Mouse (Mus musculus) small intestine, adult 2 months (tissue): ENCODE data around the gene Vps45. TPM values are rescaled to one million over a fixed set of nuclear protein-coding genes. Genes with fewer than 3 reads are reported as not detected.
"Not testable (repeated sequence)": the region's sequence is repeated elsewhere in the genome, so short reads cannot be mapped to it uniquely, and the experiment has no call there.

ENCODE experiments used
- H3K27ac ChIP-seq: fragments of 200-500 bp; 2 replicates; pipeline ENCODE4 v1.5.1; 2012; ENCODE audit warnings: low read depth, low read length, control low read depth, inconsistent platforms; ENCODE audit not compliant: insufficient read depth
- H3K27me3 ChIP-seq: fragments of 200-500 bp; 2 replicates; pipeline ENCODE4 v1.6.1; 2012; ENCODE audit warnings: mild to moderate bottlenecking, moderate library complexity, low read length, inconsistent platforms; ENCODE audit not compliant: control insufficient read depth, insufficient read depth
- H3K36me3 ChIP-seq: fragments of 200-500 bp; 2 replicates; pipeline ENCODE4 v1.6.1; 2012; ENCODE audit warnings: mild to moderate bottlenecking, low read length, control low read depth, inconsistent platforms; ENCODE audit not compliant: control insufficient read depth, insufficient read depth
- H3K4me1 ChIP-seq: fragments of 200-500 bp; 2 replicates; pipeline ENCODE4 v1.6.1; 2012; ENCODE audit warnings: low read length, inconsistent platforms, mixed read lengths; ENCODE audit not compliant: control insufficient read depth, insufficient read depth, insufficient read length
- H3K4me3 ChIP-seq: fragments of 200-500 bp; 2 replicates; pipeline ENCODE4 v1.5.1; 2012; ENCODE audit warnings: low read depth, mild to moderate bottlenecking, control low read depth, inconsistent platforms, low read length, moderate library complexity
- CTCF ChIP-seq: fragments of 200-500 bp; IDR thresholded peaks from 2 replicates; pipeline ENCODE4 v1.5.1; 2012; ENCODE audit warnings: low read depth, mild to moderate bottlenecking, control low read depth, inconsistent platforms, low read length, moderate library complexity, mixed read lengths; ENCODE audit not compliant: insufficient replicate concordance, insufficient read length; ENCODE audit errors: extremely low read depth
- POLR2A ChIP-seq: fragments of 200-500 bp; IDR thresholded peaks from 2 replicates; pipeline ENCODE4 v1.6.1; 2012; ENCODE audit warnings: low read depth, mild to moderate bottlenecking, control low read depth, inconsistent platforms, low read length, moderate library complexity
- WGBS: fragments of 180-500 bp; shearing (Covaris S2); methylation state at CpG from one replicate; pipeline ENCODE4 v1.1.7; 2018; 5-methylcytosine and 5-hydroxymethylcytosine counted together
- polyA plus RNA-seq: library from polyadenylated mRNA; depleted of rRNA; stranded (reverse); fragments of >200 nt; gene quantifications from 2 replicates; pipeline ENCODE4 v1.2.3, GENCODE M21; 2012

Vps45 gene
- polyA plus RNA-seq, 1 experiment: 2.5 TPM

GRCm38 (mm10) chr3:95972873-95973634 is 85.2 kb downstream of the Vps45 start:
- Histone ChIP-seq H3K27ac (peak overlapping the region; percentile 59), H3K36me3 (no peaks in the 10 kb centered on the region), H3K27me3 (peaks cover 15% of the 10 kb centered on the region; the same call in 1 of the 2 replicates), H3K4me3 (peak overlapping the region; percentile 39), H3K4me1 (no peaks in the 10 kb centered on the region)
- no peak for TF ChIP-seq CTCF
- TF ChIP-seq POLR2A: no peak
- WGBS: 12% methylated on average over 34 of the region's 34 CpGs

DNA sequence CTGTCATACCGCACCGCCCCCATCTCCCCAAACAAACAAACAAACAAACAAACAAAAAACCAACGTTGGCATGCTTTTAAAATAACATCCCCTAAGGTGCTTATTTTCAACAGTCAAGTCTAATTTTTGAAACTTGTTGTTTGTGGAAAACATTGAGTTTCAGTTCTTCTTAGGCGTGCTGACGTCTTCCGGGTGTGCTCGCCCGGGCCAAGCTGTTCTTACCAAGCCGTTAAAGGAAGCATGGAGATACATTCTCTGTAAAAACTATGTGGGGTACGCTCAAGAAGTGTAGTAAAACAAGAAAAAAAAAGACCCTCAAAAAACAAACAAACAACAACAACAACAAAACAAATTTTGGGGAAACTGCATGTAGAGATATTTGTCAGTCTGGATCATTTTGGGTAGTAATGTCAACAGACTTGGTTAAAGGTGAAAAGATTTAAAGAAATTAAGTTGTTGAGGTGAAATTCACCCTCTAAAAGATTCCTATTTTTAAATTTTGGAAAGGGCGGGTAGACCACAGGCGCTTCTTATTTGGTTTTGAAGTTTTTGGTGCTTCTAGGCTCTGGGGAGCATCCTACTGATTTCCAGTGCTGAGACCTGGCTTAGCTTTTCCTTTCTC is 85.9 kb downstream of the Vps45 start:
- no peak for TF ChIP-seq POLR2A
- Histone ChIP-seq H3K4me1 (no peaks in the 10 kb centered on the region), H3K4me3 (peak overlapping the region; percentile 39; the same call in 1 of the 2 replicates), H3K27ac (peak overlapping the region; percentile 84), H3K27me3 (peaks cover 15% of the 10 kb centered on the region; the same call in 1 of the 2 replicates), H3K36me3 (no peaks in the 10 kb centered on the region)
- WGBS: 80% methylated on average over 12 of the region's 12 CpGs

DNA sequence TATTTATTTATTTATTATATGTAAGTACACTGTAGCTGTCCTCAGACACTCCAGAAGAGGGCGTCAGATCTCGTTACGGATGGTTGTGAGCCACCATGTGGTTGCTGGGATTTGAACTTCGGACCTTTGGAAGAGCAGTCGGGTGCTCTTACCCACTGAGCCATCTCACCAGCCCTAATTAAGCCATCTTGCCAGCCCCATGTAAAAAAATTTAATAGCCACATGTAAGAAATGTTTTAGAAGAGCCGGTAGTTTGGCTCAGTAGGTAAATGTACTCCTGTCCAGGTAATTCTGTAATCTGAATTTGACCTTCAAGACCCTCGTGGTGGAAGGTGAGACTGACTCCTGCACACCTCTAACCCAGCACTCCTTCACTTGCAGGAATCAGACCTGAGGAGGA is 87.6 kb downstream of the Vps45 start:
- not testable (repeated sequence) for H3K4me3 ChIP-seq, H3K27ac ChIP-seq, H3K4me1 ChIP-seq, H3K36me3 ChIP-seq
- H3K27me3 ChIP-seq: peaks cover 15% of the 10 kb centered on the region; the same call in 1 of the 2 replicates
- WGBS: 39% methylated on average over 7 of the region's 7 CpGs

DNA sequence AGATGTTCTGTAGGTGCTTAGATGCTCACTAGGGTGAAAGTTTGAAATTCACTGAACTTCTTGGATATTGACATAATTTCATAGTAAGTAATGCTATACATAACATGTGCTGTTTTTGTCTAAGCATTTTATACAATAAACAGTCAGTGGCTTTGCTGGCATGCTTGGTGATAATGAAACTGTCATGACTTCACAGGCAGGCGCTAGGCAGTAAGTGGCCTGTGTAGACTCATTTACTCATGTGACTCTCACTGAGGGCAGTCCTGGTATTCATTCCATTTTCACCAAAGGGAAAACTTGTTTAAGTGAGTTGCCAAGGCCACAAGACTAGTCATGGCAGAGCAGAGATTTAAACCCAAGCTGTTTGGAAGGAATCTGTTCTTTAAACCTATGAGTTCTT is 89.0 kb downstream of the Vps45 start:
- Histone ChIP-seq H3K27ac (no peak overlapping the region), H3K4me3 (no peak overlapping the region), H3K4me1 (no peaks in the 10 kb centered on the region), H3K36me3 (no peaks in the 10 kb centered on the region), H3K27me3 (peaks cover 15% of the 10 kb centered on the region; the same call in 1 of the 2 replicates)
- TF ChIP-seq CTCF (no peak), POLR2A (no peak)
- WGBS: 89% methylated on average over 1 of the region's 1 CpGs

GRCm38 (mm10) chr3:95965518-95966451 is 92.5 kb downstream of the Vps45 start:
- WGBS: 4% methylated on average over 7 of the region's 7 CpGs
- no peak for TF ChIP-seq POLR2A
- no peak for TF ChIP-seq CTCF
- Histone ChIP-seq H3K4me1 (no peaks in the 10 kb centered on the region), H3K36me3 (no peaks in the 10 kb centered on the region), H3K27ac (no peak overlapping the region), H3K27me3 (no peaks in the 10 kb centered on the region; the same call in 1 of the 2 replicates), H3K4me3 (no peak overlapping the region)

DNA sequence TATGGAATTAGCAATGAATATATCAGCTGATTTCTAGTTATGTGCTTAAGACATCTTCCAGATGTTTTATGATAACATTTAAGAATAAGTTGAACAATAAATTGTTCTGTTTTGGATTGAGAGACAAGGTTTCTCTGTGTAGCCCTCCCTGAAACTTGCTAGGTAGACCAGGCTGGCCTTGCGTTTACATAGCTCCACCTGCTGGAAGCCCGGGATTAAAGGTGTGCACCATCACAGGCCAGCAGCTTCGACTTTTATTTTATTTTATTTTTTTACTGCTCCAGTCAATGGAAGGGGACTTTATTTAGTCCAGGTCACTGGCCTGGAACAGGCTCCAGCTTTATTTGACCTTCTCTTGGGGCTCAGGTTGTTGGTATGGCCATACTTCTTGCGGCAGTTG is 94.6 kb downstream of the Vps45 start:
- 29% methylated on average over 4 of the region's 4 CpGs for WGBS
- TF ChIP-seq POLR2A (no peak), CTCF (peak; percentile 63; the same call in 1 of the 2 replicates)
- H3K36me3 ChIP-seq: no peaks in the 10 kb centered on the region
- H3K4me3 ChIP-seq: no peak overlapping the region
- H3K4me1 ChIP-seq: no peaks in the 10 kb centered on the region
- no peak overlapping the region for H3K27ac ChIP-seq
- H3K27me3 ChIP-seq: no peaks in the 10 kb centered on the region; the same call in 1 of the 2 replicates

DNA sequence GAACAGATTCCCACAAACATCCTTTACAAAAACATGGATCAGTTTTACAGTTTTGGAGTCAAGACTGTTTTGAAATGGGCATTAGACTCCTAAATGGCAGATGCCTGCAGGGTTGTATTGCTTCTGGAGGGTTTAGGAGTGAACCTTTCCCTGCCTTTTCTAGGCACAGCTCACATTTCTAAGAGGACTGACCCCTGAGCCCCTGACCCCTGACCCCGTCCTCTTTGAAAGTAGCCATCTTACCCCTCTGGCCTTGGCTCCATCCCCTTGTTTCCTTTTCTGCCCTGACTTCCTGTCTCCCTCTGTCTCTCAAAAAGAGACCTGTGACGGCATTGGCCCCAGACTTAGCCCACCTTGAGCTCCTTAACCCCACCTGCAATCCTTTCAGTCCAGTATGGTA is 95.0 kb downstream of the Vps45 start:
- no peak for TF ChIP-seq POLR2A
- no peak for TF ChIP-seq CTCF
- WGBS: 57% methylated on average over 2 of the region's 2 CpGs
- H3K27ac ChIP-seq: no peak overlapping the region
- H3K4me1 ChIP-seq: no peaks in the 10 kb centered on the region
- no peaks in the 10 kb centered on the region; the same call in 1 of the 2 replicates for H3K27me3 ChIP-seq
- no peaks in the 10 kb centered on the region for H3K36me3 ChIP-seq
- no peak overlapping the region for H3K4me3 ChIP-seq

DNA sequence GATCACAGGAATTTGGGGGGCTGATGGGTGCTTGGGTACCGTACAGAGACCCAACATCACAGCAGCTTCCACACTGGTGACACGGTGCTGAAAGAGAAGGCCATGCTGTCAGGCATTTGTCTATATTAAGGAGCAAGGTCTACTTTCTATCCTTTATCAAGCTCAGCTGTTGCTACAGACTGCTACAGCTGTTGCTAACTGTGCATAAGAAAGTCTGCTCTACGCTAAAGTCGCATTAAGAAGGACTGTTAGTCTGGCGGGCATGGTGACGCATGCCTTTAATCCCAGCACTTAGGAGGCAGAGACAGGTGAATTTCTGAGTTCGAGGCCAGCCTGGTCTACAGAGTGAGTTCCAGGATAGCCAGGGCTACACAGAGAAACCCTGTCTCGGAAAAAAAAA is 96.1 kb downstream of the Vps45 start:
- H3K4me1 ChIP-seq, H3K4me3 ChIP-seq, H3K27ac ChIP-seq, H3K27me3 ChIP-seq, H3K36me3 ChIP-seq: not testable (repeated sequence)
- 82% methylated on average over 8 of the region's 8 CpGs for WGBS
